ENCODE assay signal across 26 mouse cellular contexts in the genomic region with DNA sequence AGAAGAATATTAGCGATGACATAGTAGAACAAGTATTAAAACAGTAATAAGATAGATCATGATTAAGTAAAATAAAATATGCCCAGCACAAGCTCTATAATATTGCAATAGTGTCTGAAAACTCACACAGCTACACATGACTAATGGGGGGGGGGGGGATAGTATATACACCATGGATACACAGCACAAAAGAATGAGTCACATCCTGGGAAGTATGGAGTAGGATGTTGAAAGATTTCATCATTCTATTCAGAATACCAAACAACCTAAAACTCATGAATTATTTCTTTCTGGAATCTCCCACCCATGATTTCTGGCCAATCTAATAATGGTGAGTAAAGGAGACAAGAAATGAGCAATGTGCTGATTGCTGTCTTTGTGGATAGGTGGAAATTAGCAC.
DNase-seq lines count a peak whose midpoint lies in the region; ATAC-seq and TF ChIP-seq lines count a peak whose summit lies in the region.
"Had no signal": no experiment of that assay in that cellular context is flagged by ENCODE, and none has a peak within 500 bp of the region (broad histone marks: within the 10 kb centered on the region; RNA-seq: fewer than 3 reads in every experiment).

No protein-coding gene starts in this region.

- H3K4me2 ChIP-seq in midbrain, embryonic 11.5 days: no peak overlapping the region
- no peak overlapping the region for H3K4me2 ChIP-seq in midbrain, embryonic 16.5 days (ENCODE audit: low read length)
- no peak overlapping the region for H3K4me2 ChIP-seq in myocyte (ENCODE audit: low read depth)
- H3K4me2 ChIP-seq in kidney, embryonic 14.5 days (replicated peaks; ENCODE audit: low read depth, low read length): no peak overlapping the region
- no peak overlapping the region for H3K4me2 ChIP-seq in lung, postnatal 0 days (replicated peaks; ENCODE audit: low read depth, low read length)
- H3K4me2 ChIP-seq: embryonic facial prominence, embryonic 13.5 days; embryonic facial prominence, embryonic 15.5 days; forebrain, embryonic 13.5 days; forebrain, embryonic 15.5 days had no signal

- TF ChIP-seq CTCF in lung, postnatal 0 days (IDR thresholded peaks at IDR 0.05): no peak

- no peak overlapping the region for H3K27ac ChIP-seq in midbrain, embryonic 11.5 days (ENCODE audit: low read depth, low read length)
- H3K27ac ChIP-seq in midbrain, embryonic 16.5 days (ENCODE audit: low read length): no peak overlapping the region
- H3K27ac ChIP-seq in kidney, embryonic 14.5 days (ENCODE audit: low read depth, low read length): no peak overlapping the region
- no peak overlapping the region for H3K27ac ChIP-seq in lung, postnatal 0 days (ENCODE audit: low read length)
- H3K27ac ChIP-seq: embryonic facial prominence, embryonic 13.5 days; embryonic facial prominence, embryonic 15.5 days; forebrain, embryonic 13.5 days; forebrain, embryonic 15.5 days had no signal

- peak; percentile 14 for DNase-seq in midbrain, embryonic 11.5 days (ENCODE audit: low spot score, missing footprints)
- DNase-seq in 416B (ENCODE audit: low read depth): peak; percentile 60
- peak; percentile 44 for DNase-seq in Muller cell, postnatal 12 days (ENCODE audit: inconsistent ontology term)
- no peak for DNase-seq in lung, postnatal 0 days (ENCODE audit: low spot score)
- no peak for DNase-seq in spleen, adult 18-20 months
- DNase-seq: adrenal gland, adult 2 months; adrenal gland, postnatal 10 days; adrenal gland, postnatal 25 days; cerebellum, adult 11 months; cerebellum, adult 18-20 months; cerebellum, adult 8-10 months; cerebellum, adult 9-11 months; cerebellum, postnatal 14 days; cerebellum, postnatal 36 days; embryo, embryonic 11 days; forebrain, postnatal 0 days had no signal

- no peak overlapping the region for H3K4me3 ChIP-seq in midbrain, embryonic 11.5 days (ENCODE audit: low read depth, low read length)
- no peak overlapping the region for H3K4me3 ChIP-seq in midbrain, embryonic 16.5 days (ENCODE audit: low read depth, low read length)
- H3K4me3 ChIP-seq in myocyte: no peak overlapping the region
- no peak overlapping the region for H3K4me3 ChIP-seq in kidney, embryonic 14.5 days (ENCODE audit: low read length)
- H3K4me3 ChIP-seq in lung, postnatal 0 days (ENCODE audit: low read depth, low read length): no peak overlapping the region
- H3K4me3 ChIP-seq: embryonic facial prominence, embryonic 13.5 days; embryonic facial prominence, embryonic 15.5 days; forebrain, embryonic 13.5 days; forebrain, embryonic 15.5 days had no signal

- no peak for ATAC-seq in midbrain, embryonic 11.5 days (ENCODE audit: low FRiP score)
- no peak for ATAC-seq in midbrain, embryonic 16.5 days
- no peak for ATAC-seq in kidney, embryonic 14.5 days (ENCODE audit: low FRiP score, low TSS enrichment)
- no peak for ATAC-seq in lung, postnatal 0 days
- ATAC-seq: CD4-positive, CD25-positive, alpha-beta regulatory T cell, adult 4 months; forebrain, embryonic 13.5 days; forebrain, embryonic 15.5 days; forebrain, postnatal 0 days had no signal

- no peak for TF ChIP-seq POLR2A in myocyte (IDR thresholded peaks at IDR 0.05; ENCODE audit: insufficient read length, low read depth)

- H3K79me2 ChIP-seq in myocyte (ENCODE audit: control insufficient read depth, insufficient read depth): no peaks in the 10 kb centered on the region

- no peak overlapping the region for H3ac ChIP-seq in myocyte (ENCODE audit: control insufficient read depth, insufficient read length)

- no peak overlapping the region for H3K9ac ChIP-seq in midbrain, embryonic 11.5 days (ENCODE audit: low read length)
- H3K9ac ChIP-seq in midbrain, embryonic 16.5 days (ENCODE audit: low read depth, low read length): no peak overlapping the region
- H3K9ac ChIP-seq in kidney, embryonic 14.5 days (ENCODE audit: low read depth, low read length): no peak overlapping the region
- H3K9ac ChIP-seq in lung, postnatal 0 days (replicated peaks; ENCODE audit: low read depth): no peak overlapping the region
- H3K9ac ChIP-seq: embryonic facial prominence, embryonic 13.5 days; embryonic facial prominence, embryonic 15.5 days; forebrain, embryonic 13.5 days; forebrain, embryonic 15.5 days; forebrain, postnatal 0 days had no signal

- H3K9me3 ChIP-seq in midbrain, embryonic 11.5 days (ENCODE audit: control insufficient read depth, low read length): no peaks in the 10 kb centered on the region
- no peaks in the 10 kb centered on the region; the same call in 1 of the 2 replicates for H3K9me3 ChIP-seq in midbrain, embryonic 16.5 days (replicated peaks; ENCODE audit: control insufficient read depth, low read length, poor library complexity, severe bottlenecking)
- no peaks in the 10 kb centered on the region for H3K9me3 ChIP-seq in kidney, embryonic 14.5 days (ENCODE audit: control insufficient read depth, low read length)
- H3K9me3 ChIP-seq in lung, postnatal 0 days (ENCODE audit: low read length): no peaks in the 10 kb centered on the region
- H3K9me3 ChIP-seq: embryonic facial prominence, embryonic 13.5 days; embryonic facial prominence, embryonic 15.5 days; forebrain, embryonic 13.5 days; forebrain, embryonic 15.5 days; G1E had no signal

- no peak for TF ChIP-seq EP300 in lung, postnatal 0 days (IDR thresholded peaks at IDR 0.05)

- 92% methylated on average over 1 of the region's 1 CpGs for WGBS in midbrain, embryonic 11.5 days
- WGBS in midbrain, embryonic 16.5 days: 93% methylated on average over 1 of the region's 1 CpGs
- WGBS in kidney, embryonic 14.5 days: 97% methylated on average over 1 of the region's 1 CpGs
- 97% methylated on average over 1 of the region's 1 CpGs for WGBS in lung, postnatal 0 days

- no peaks in the 10 kb centered on the region for H3K4me1 ChIP-seq in midbrain, embryonic 11.5 days (ENCODE audit: control insufficient read depth, insufficient read depth, low read length)
- no peaks in the 10 kb centered on the region for H3K4me1 ChIP-seq in midbrain, embryonic 16.5 days (ENCODE audit: control insufficient read depth, insufficient read depth, low read length)
- H3K4me1 ChIP-seq in kidney, embryonic 14.5 days (ENCODE audit: control insufficient read depth, insufficient read depth, low read length): no peaks in the 10 kb centered on the region
- H3K4me1 ChIP-seq in lung, postnatal 0 days (ENCODE audit: insufficient read depth, low read depth, low read length): no peaks in the 10 kb centered on the region
- H3K4me1 ChIP-seq: embryonic facial prominence, embryonic 13.5 days; embryonic facial prominence, embryonic 15.5 days; forebrain, embryonic 13.5 days; forebrain, embryonic 15.5 days had no signal

- no peaks in the 10 kb centered on the region for H3K27me3 ChIP-seq in midbrain, embryonic 11.5 days (ENCODE audit: control insufficient read depth, insufficient read depth, low read length)
- no peaks in the 10 kb centered on the region for H3K27me3 ChIP-seq in midbrain, embryonic 16.5 days (ENCODE audit: control insufficient read depth, insufficient read depth, low read depth, low read length)
- no peaks in the 10 kb centered on the region for H3K27me3 ChIP-seq in myocyte (ENCODE audit: control insufficient read depth, insufficient read depth, insufficient read length)
- no peaks in the 10 kb centered on the region for H3K27me3 ChIP-seq in kidney, embryonic 14.5 days (ENCODE audit: control insufficient read depth, insufficient read depth, low read length)
- no peaks in the 10 kb centered on the region for H3K27me3 ChIP-seq in lung, postnatal 0 days (replicated peaks; ENCODE audit: insufficient read depth, low read length)
- H3K27me3 ChIP-seq: CH12.LX; embryonic facial prominence, embryonic 13.5 days; embryonic facial prominence, embryonic 15.5 days; forebrain, embryonic 13.5 days; forebrain, embryonic 15.5 days had no signal

- H3K36me3 ChIP-seq in midbrain, embryonic 11.5 days (ENCODE audit: control insufficient read depth, insufficient read depth, low read length): no peaks in the 10 kb centered on the region
- no peaks in the 10 kb centered on the region for H3K36me3 ChIP-seq in midbrain, embryonic 16.5 days (ENCODE audit: control insufficient read depth, insufficient read depth, low read length)
- no peaks in the 10 kb centered on the region for H3K36me3 ChIP-seq in myocyte (ENCODE audit: control insufficient read depth, insufficient read depth)
- no peaks in the 10 kb centered on the region for H3K36me3 ChIP-seq in kidney, embryonic 14.5 days (ENCODE audit: control insufficient read depth, insufficient read depth, low read length)
- H3K36me3 ChIP-seq in lung, postnatal 0 days (ENCODE audit: insufficient read depth, low read length): no peaks in the 10 kb centered on the region
- H3K36me3 ChIP-seq: embryonic facial prominence, embryonic 13.5 days; embryonic facial prominence, embryonic 15.5 days; forebrain, embryonic 15.5 days; G1E had no signal

TF ChIP-seq in myocyte, 11 proteins besides CTCF, POLR2A, EP300 and RAD21:
- no peak for TF ChIP-seq TCF12 (IDR thresholded peaks at IDR 0.05; ENCODE audit: insufficient read depth, poor library complexity, severe bottlenecking)
- peak; percentile 64; the same call in 1 of the 2 replicates for TF ChIP-seq CEBPB (IDR thresholded peaks at IDR 0.05; ENCODE audit: insufficient read depth, poor library complexity, severe bottlenecking)
- TF ChIP-seq E2F4 (IDR thresholded peaks at IDR 0.05; ENCODE audit: insufficient read depth): no peak
- TF ChIP-seq POLR2AphosphoS2 (IDR thresholded peaks at IDR 0.05; ENCODE audit: insufficient read length, low read depth): no peak

Comparison
In these comparisons a context has a peak if more than half of its experiments do, and no peak if none do; other contexts are left out.
1. DNase-seq: peak in midbrain, embryonic 11.5 days (single experiment), 416B (single experiment) and Muller cell, postnatal 12 days (single experiment); none in lung, postnatal 0 days (single experiment) and spleen, adult 18-20 months (0 of 2).